Mouse (Mus musculus): ENCODE measurements at regions not wholly inside any gene's neighbourhood (a gene's known extent, or its start where the extent isn't known, plus 50 kb on each side); places are given as distances from the start of the nearest gene placed in this dataset.
A peak's percentile ranks its signal among the peaks of the same experiment; 100 is the strongest.

DNA sequence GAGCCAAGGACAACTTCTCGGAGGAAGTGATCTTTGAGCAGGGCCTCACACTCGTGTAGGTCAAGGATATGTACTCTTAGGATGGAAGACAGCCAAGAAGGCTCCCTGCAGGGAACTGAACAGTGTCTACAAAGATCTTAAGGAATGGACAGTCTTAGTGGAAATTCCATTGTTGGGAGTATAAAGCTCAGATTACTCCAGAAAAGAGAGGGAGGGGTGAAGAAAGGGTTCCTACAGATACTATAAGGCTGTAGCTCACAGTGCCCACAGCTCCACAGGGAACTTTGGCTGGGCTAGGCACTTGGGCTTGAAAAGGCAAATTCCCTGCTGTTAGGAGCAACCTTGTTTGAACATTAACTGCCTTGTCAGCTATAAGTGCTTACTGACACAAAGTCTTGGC, 85.6 kb upstream of the Slc1a4 start:
- TF ChIP-seq POLR2A (IDR thresholded peaks at IDR 0.05; ENCODE audit: insufficient read depth, low read depth, low read length), result no peak
- TF ChIP-seq CTCF (IDR thresholded peaks at IDR 0.05; ENCODE audit: insufficient read depth, low read depth, low read length), result no peak

DNA sequence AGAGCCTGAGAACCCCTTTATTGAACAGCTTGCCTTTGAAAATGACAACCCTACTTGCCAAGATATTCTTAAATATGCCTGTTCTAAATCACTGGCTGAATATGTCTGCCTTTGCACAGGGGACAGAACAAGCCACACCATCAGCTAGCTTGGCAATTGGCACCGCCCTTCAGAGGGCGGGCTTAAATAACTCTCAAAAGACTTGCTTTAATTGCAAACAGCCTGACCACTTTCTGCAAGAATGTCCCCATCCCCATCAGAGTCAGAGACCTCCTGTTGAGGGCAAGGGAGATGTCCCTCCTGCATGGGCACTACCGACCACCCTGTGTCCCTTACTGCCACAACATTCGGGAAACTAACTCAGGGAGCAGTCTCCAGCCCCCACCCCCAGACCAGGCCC, 88.4 kb upstream of the Slc1a4 start:
- 83% methylated on average over 4 of the region's 4 CpGs for WGBS
- H3K4me3 ChIP-seq (ENCODE audit: insufficient read depth, low read depth, low read length), result no peak overlapping the region
- H3K4me1 ChIP-seq (ENCODE audit: control insufficient read depth, insufficient read depth, low read length), result no peaks in the 10 kb centered on the region
- H3K27ac ChIP-seq (ENCODE audit: insufficient read depth, low read depth, low read length), result no peak overlapping the region
- TF ChIP-seq POLR2A (IDR thresholded peaks at IDR 0.05; ENCODE audit: insufficient read depth, low read depth, low read length) (no peak), CTCF (IDR thresholded peaks at IDR 0.05; ENCODE audit: insufficient read depth, low read depth, low read length) (no peak)

More for the DNA sequence above, 85.6 kb upstream of the Slc1a4 start:
- 75% methylated on average over 2 of the region's 2 CpGs for WGBS
- Histone ChIP-seq H3K4me3 (ENCODE audit: insufficient read depth, low read depth, low read length) (no peak overlapping the region), H3K4me1 (ENCODE audit: control insufficient read depth, insufficient read depth, low read length) (no peaks in the 10 kb centered on the region), H3K27ac (ENCODE audit: insufficient read depth, low read depth, low read length) (no peak overlapping the region)

DNA sequence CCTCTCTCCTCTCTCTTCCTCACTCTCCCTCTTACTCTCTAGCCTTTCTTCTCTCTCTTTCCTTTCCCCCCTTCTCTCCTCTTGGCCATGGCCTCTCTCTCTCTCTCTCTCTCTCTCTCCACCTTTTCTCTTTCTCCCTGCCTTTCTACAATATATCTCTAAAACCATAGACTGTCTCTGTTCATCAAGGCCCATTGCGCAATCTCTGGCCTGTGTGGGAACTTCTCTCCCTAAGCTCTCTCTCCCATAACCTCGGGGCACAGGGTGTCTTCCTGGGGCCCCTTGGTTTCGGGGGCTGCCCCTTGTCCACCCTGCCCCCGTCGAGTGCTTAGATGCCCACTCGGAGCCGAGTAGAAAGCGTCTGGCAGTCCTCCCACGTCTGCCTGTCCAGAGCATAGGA, 103.5 kb upstream of the Slc1a4 start:
- TF ChIP-seq CTCF (IDR thresholded peaks at IDR 0.05; ENCODE audit: insufficient read depth, low read depth, low read length) (no peak), POLR2A (IDR thresholded peaks at IDR 0.05; ENCODE audit: insufficient read depth, low read depth, low read length) (no peak)
- H3K4me3 ChIP-seq (ENCODE audit: insufficient read depth, low read depth, low read length), result no peak overlapping the region
- H3K27ac ChIP-seq (ENCODE audit: insufficient read depth, low read depth, low read length), result no peak overlapping the region
- WGBS, result 88% methylated on average over 9 of the region's 9 CpGs
- H3K4me1 ChIP-seq (ENCODE audit: control insufficient read depth, insufficient read depth, low read length), result no peaks in the 10 kb centered on the region

DNA sequence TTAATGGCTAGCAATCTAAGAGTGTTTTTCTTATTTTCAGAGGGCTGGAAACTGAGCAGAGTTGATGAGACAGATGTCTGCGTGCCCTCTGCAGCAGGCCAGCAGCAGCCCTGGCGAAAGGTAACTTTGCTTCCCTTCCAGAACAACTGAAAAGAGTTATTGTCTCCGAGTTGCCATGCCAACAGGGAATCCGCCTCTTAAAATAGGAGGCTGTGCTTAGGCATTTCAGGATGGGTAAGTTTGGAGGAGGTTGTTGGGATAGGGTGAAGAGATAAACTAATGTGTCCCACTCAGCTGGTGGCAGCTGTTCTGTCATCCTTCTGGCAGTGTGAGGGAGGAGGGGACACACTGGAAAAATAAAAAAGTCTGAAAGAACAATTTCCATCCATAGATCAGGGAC, 100.6 kb upstream of the Sertad2 start:
- TF ChIP-seq CTCF (IDR thresholded peaks at IDR 0.05; ENCODE audit: insufficient read depth, low read depth, low read length), result no peak
- TF ChIP-seq POLR2A (IDR thresholded peaks at IDR 0.05; ENCODE audit: insufficient read depth, low read depth, low read length), result no peak
- 38% methylated on average over 4 of the region's 4 CpGs for WGBS
- peaks cover 11% of the 10 kb centered on the region for H3K4me1 ChIP-seq (ENCODE audit: control insufficient read depth, insufficient read depth, low read length)
- H3K4me3 ChIP-seq (ENCODE audit: insufficient read depth, low read depth, low read length), result no peak overlapping the region
- no peak overlapping the region for H3K27ac ChIP-seq (ENCODE audit: insufficient read depth, low read depth, low read length)

DNA sequence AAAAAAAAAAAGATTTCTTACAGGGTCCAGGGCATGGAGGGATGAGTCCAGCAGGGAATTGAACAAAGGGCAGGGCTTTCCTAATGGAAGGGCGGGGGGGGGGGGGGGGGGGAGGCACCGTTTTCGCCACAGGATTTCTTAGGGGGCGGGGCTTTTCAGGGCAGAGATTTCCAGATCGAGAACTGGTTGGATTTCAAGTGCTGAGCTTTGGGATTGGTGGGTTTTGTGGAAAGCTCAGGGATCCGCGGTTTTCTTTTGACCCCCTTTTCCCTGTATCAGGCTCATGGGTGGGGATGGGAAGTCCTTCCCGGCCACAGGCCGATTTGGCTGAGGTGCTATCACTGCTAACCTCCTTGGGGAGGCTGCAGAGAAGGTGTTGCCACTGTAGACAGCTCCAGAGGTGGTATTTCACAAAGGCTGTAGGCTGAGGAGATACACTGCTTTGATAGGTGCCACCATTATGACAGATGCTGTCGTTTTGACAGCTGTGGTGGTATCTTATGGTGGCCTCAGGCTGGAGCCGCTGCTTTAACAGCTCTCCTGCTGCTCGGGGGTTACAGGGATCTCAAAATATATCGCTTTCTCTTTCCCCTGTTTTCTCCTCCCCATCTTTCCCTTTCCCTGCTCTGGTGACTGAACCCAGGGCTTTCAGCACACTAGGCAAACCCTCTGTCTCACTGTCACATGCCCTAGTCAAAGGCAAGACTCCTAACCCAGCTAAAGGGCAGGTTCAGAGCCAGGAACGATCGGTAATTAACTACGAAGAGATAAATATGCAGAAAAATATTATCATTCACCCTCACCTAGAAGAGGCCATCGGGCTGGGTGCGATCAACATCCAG, 97.8 kb upstream of the Sertad2 start:
- TF ChIP-seq POLR2A (IDR thresholded peaks at IDR 0.05; ENCODE audit: insufficient read depth, low read depth, low read length) (no peak), CTCF (IDR thresholded peaks at IDR 0.05; ENCODE audit: insufficient read depth, low read depth, low read length) (no peak)
- Histone ChIP-seq H3K4me1 (ENCODE audit: control insufficient read depth, insufficient read depth, low read length) (peaks cover 11% of the 10 kb centered on the region), H3K27ac (ENCODE audit: insufficient read depth, low read depth, low read length) (no peak overlapping the region), H3K4me3 (ENCODE audit: insufficient read depth, low read depth, low read length) (peak overlapping the region; percentile 17; the same call in 1 of the 2 replicates)
- 11% methylated on average over 18 of the region's 18 CpGs for WGBS

DNA sequence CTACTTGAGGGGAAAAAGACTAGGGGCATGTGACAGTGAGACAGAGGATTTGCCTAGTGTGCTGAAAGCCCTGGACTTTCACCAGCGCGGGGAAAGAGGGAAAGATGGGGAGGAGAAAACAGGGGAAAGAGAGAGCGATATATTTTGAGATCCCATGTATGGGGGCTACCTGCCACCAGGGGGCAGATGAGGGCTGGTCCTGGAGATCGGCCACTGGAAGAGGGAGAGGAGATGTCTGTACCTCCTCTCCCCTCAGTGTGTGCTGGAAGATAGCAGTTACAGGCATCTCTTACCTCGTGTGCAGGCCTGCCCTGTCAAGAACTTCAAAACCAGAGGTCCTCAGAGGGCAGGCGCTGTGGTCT, 97.2 kb upstream of the Sertad2 start:
- peak; percentile 78 for TF ChIP-seq CTCF (IDR thresholded peaks at IDR 0.05; ENCODE audit: insufficient read depth, low read depth, low read length)
- no peak for TF ChIP-seq POLR2A (IDR thresholded peaks at IDR 0.05; ENCODE audit: insufficient read depth, low read depth, low read length)
- Histone ChIP-seq H3K4me3 (ENCODE audit: insufficient read depth, low read depth, low read length) (peak overlapping the region; percentile 17; the same call in 1 of the 2 replicates), H3K27ac (ENCODE audit: insufficient read depth, low read depth, low read length) (no peak overlapping the region), H3K4me1 (ENCODE audit: control insufficient read depth, insufficient read depth, low read length) (peaks cover 11% of the 10 kb centered on the region)
- WGBS, result 2% methylated on average over 6 of the region's 6 CpGs

DNA sequence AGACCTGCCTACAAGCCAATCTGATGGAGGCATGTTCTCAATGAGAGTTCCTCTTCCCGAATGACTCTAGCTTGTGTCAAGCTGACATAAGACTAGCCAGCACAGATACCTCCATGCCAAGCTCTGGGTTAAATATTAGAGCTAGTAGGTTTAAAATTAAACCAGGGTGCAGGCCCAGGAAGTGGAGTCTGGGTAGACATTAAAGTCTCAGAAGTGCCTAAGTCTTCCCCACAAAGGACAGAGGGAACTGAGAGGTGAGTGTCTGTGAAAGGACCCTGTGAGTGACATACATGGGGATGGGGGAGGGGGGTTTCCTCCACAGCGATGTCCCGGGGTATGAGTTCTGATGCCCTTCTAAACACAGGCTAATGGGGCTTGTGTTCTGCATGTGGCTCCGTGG, 90.2 kb upstream of the Sertad2 start:
- WGBS, result 86% methylated on average over 4 of the region's 4 CpGs

DNA sequence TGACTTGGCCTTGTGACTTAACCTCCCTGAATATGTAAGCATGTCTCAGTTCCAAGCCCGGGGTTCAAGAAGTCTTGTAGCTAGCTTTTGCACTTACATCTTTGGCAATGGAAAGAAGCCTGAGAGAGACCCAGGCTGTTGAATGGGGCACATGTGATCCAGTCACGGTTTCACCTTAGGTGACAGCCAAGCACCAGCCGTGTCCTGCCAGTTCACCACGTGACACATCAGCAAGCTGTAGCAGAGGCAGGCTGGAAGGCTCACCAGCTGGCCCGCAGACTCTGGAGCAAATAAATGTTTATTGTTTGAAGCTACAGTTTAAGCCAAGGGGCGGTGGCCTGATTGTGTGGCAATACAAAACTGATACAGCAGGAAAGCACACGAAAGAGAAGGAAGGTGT, 89.3 kb upstream of the Sertad2 start:
- TF ChIP-seq POLR2A (IDR thresholded peaks at IDR 0.05; ENCODE audit: insufficient read depth, low read depth, low read length) (no peak), CTCF (IDR thresholded peaks at IDR 0.05; ENCODE audit: insufficient read depth, low read depth, low read length) (no peak)
- WGBS, result 72% methylated on average over 7 of the region's 7 CpGs
- Histone ChIP-seq H3K4me1 (ENCODE audit: control insufficient read depth, insufficient read depth, low read length) (peaks cover 7% of the 10 kb centered on the region; the same call in 1 of the 2 replicates), H3K4me3 (ENCODE audit: insufficient read depth, low read depth, low read length) (no peak overlapping the region), H3K27ac (ENCODE audit: insufficient read depth, low read depth, low read length) (no peak overlapping the region)

More for the DNA sequence above, 90.2 kb upstream of the Sertad2 start:
- Histone ChIP-seq H3K27ac (ENCODE audit: insufficient read depth, low read depth, low read length) (no peak overlapping the region), H3K4me3 (ENCODE audit: insufficient read depth, low read depth, low read length) (no peak overlapping the region), H3K4me1 (ENCODE audit: control insufficient read depth, insufficient read depth, low read length) (peaks cover 7% of the 10 kb centered on the region; the same call in 1 of the 2 replicates)
- TF ChIP-seq CTCF (IDR thresholded peaks at IDR 0.05; ENCODE audit: insufficient read depth, low read depth, low read length) (no peak), POLR2A (IDR thresholded peaks at IDR 0.05; ENCODE audit: insufficient read depth, low read depth, low read length) (no peak)

DNA sequence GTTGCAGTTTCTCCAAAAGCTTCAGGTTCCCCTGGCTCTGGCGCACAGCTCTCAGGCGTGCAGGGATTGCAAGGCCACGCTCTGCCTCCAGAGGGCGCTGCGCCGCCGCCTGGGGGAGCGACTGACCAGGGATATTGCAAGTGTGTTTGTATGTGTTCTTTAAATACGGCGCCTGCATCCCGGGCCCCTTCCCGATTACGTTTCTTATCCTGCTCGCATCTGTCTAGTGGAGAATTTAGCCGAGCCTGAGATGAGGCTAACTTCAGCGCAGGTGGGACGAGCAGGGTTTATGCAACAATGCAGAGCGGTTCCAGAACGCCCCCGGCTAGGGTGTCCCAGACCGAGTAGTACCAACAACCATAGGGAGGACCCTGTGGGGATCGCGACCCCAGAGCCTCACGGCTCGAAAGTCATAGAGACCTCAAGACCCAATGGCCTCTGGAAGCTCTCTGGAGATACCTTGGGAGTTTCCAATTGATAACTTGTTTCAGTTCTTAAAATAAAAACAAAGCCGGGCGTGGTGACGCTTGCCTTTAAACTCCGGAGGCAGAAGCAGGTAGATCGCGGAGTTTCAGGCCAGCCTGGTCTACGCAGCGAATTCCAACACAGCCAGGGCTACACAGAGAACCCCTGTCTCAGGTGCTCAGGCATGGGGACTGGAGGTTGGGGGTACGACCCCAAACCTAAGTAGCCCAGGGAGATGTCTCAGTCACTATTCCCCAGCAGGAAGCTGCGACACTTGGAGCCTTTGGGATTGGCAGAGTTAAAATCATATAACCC, 87.8 kb upstream of the Sertad2 start:
- Histone ChIP-seq H3K27ac (ENCODE audit: insufficient read depth, low read depth, low read length) (no peak overlapping the region), H3K4me3 (ENCODE audit: insufficient read depth, low read depth, low read length) (peak overlapping the region; percentile 51), H3K4me1 (ENCODE audit: control insufficient read depth, insufficient read depth, low read length) (peaks cover 10% of the 10 kb centered on the region; the same call in 1 of the 2 replicates)
- under 1% methylated on average over 35 of the region's 35 CpGs for WGBS
- TF ChIP-seq POLR2A (IDR thresholded peaks at IDR 0.05; ENCODE audit: insufficient read depth, low read depth, low read length) (no peak), CTCF (IDR thresholded peaks at IDR 0.05; ENCODE audit: insufficient read depth, low read depth, low read length) (peak; percentile 99)
